Mouse (Mus musculus): ENCODE results near the gene Serpina3j. TPM values are rescaled to one million over a fixed set of nuclear protein-coding genes. Genes with fewer than 3 reads are reported as not detected.

The Serpina3j gene
- total RNA-seq, 1 experiment: not detected

DNA sequence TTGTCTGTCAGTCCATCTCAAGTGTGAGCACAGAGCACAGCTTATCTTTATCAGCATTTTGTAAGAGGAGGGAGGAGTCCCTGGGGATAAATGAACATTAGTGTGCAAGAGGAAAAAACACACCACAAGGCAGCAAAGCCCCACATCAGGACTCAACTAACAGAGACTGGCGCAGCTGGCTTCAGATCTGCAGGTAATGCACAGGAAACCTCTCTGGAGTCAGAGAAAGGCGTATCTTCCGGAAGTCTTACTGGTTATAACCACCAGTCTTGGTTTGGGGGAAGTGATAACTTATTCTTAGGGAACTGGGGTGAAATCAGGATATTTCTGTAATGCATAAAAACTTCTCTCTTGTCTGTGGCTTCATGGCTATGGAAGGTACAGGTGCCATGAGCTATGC lies 41.7 kb downstream of the Serpina3j start:
- in situ Hi-C loops (cut with MboI; ENCODE audit: low sequenced_read_pairs in 2 of 2, unreplicated experiment in 2 of 2): no loop called here
- no peaks in the 10 kb centered on the region for H3K36me3 ChIP-seq (ENCODE audit: control insufficient read depth, insufficient read depth, low read length, poor library complexity, severe bottlenecking)
- no peak overlapping the region for H3K27ac ChIP-seq (ENCODE audit: insufficient read depth, low read depth, low read length, poor library complexity, severe bottlenecking)
- H3K9ac ChIP-seq (ENCODE audit: insufficient read depth, low read depth, low read length, poor library complexity, severe bottlenecking): no peak overlapping the region
- H3K9me3 ChIP-seq (ENCODE audit: control insufficient read depth, insufficient read depth, low read depth, low read length): no peaks in the 10 kb centered on the region
- DNase-seq (ENCODE audit: low read depth, low spot score): no peak
- H3K4me1 ChIP-seq (ENCODE audit: control insufficient read depth in 2 of 2, insufficient read depth in 2 of 2, low read length in 2 of 2, poor library complexity in 1 of 2): no peaks in the 10 kb centered on the region
- no peak overlapping the region for H3K4me3 ChIP-seq (ENCODE audit: insufficient read depth in 1 of 2, low read depth in 1 of 2, low read length in 2 of 2, poor library complexity in 1 of 2, severe bottlenecking in 1 of 2)
- TF ChIP-seq HCFC1 (IDR thresholded peaks at IDR 0.05; ENCODE audit: borderline replicate concordance, insufficient read depth, low read length) (no peak), MAFK (IDR thresholded peaks at IDR 0.05; ENCODE audit: insufficient read depth, low read depth, low read length) (no peak), CHD2 (IDR thresholded peaks at IDR 0.05; ENCODE audit: low read depth, low read length) (no peak), ZC3H11A (IDR thresholded peaks at IDR 0.05; ENCODE audit: borderline replicate concordance, low read depth, low read length) (no peak), ZNF384 (IDR thresholded peaks at IDR 0.05; ENCODE audit: low read depth, low read length) (no peak)

DNA sequence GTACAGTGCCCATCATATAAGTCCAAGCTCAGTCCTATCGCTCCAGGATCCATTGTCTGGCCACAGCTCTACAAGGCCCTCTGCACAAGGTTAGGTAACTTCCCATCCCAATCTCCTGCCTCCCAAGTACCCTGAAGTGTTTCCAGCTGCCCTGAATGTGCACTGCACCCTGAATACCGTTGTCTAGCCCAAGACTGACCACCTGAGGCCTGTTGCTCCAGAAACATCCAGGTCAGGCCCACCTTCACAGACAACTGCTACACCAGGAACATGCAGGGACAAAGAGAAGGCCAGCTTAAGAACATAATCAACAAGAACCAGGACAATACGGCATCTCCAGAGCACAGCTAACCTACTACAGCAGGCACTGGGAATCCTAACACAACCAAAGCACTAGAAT lies 55.6 kb downstream of the Serpina3j start:
- Histone ChIP-seq H3K4me1 (ENCODE audit: control insufficient read depth in 2 of 2, insufficient read depth in 2 of 2, low read length in 2 of 2, poor library complexity in 1 of 2) (no peaks in the 10 kb centered on the region), H3K36me3 (ENCODE audit: control insufficient read depth, insufficient read depth, low read length, poor library complexity, severe bottlenecking) (no peaks in the 10 kb centered on the region), H3K9me3 (ENCODE audit: control insufficient read depth, insufficient read depth, low read depth, low read length) (no peaks in the 10 kb centered on the region), H3K4me3 (ENCODE audit: insufficient read depth in 1 of 2, low read depth in 1 of 2, low read length in 2 of 2, poor library complexity in 1 of 2, severe bottlenecking in 1 of 2) (no peak overlapping the region), H3K9ac (ENCODE audit: insufficient read depth, low read depth, low read length, poor library complexity, severe bottlenecking) (no peak overlapping the region), H3K27ac (ENCODE audit: insufficient read depth, low read depth, low read length, poor library complexity, severe bottlenecking) (no peak overlapping the region)
- no peak for DNase-seq (ENCODE audit: low read depth, low spot score)
- in situ Hi-C loops (cut with MboI; ENCODE audit: low sequenced_read_pairs in 2 of 2, unreplicated experiment in 2 of 2): no loop called here
- no peak for TF ChIP-seq CHD2 (IDR thresholded peaks at IDR 0.05; ENCODE audit: low read depth, low read length)
- no peak for TF ChIP-seq ZC3H11A (IDR thresholded peaks at IDR 0.05; ENCODE audit: borderline replicate concordance, low read depth, low read length)
- TF ChIP-seq HCFC1 (IDR thresholded peaks at IDR 0.05; ENCODE audit: borderline replicate concordance, insufficient read depth, low read length): no peak
- TF ChIP-seq ZNF384 (IDR thresholded peaks at IDR 0.05; ENCODE audit: low read depth, low read length): no peak
- TF ChIP-seq MAFK (IDR thresholded peaks at IDR 0.05; ENCODE audit: insufficient read depth, low read depth, low read length): no peak

Other genes with a start within 250 kb of the Serpina3j start
- gene Serpina5, start 213.4 kb upstream of the Serpina3j start, total RNA-seq (2012; rRNA removed): not detected in 2 replicates
- not detected in 2 replicates for gene Serpina3a, start 201.8 kb upstream of the Serpina3j start, total RNA-seq (2012; rRNA removed)
- not detected in 2 replicates for gene Serpina3b, start 186.6 kb upstream of the Serpina3j start, total RNA-seq (2012; rRNA removed)
- not detected in 2 replicates for gene Serpina3c, start 160.7 kb upstream of the Serpina3j start, total RNA-seq (2012; rRNA removed)
- not detected in 2 replicates for gene Serpina3f, start 100.0 kb upstream of the Serpina3j start, total RNA-seq (2012; rRNA removed)
- 0.27 TPM in 1 of 2 replicates, not detected in the other for gene Serpina3g, start 78.3 kb upstream of the Serpina3j start, total RNA-seq (2012; rRNA removed)
- 1.4 and 2.4 TPM in 2 replicates for gene Serpina3i, start 51.4 kb upstream of the Serpina3j start, total RNA-seq (2012; rRNA removed)
- gene Serpina3k, start 23.9 kb downstream of the Serpina3j start, total RNA-seq (2012; rRNA removed): 0.27 TPM in 1 of 2 replicates, not detected in the other
- gene Serpina3m, start 23.9 kb downstream of the Serpina3j start, total RNA-seq (2012; rRNA removed): 0.42 and 5.5 TPM in 2 replicates
- 0.16 and 0.58 TPM in 2 replicates for gene Serpina3n, start 92.2 kb downstream of the Serpina3j start, total RNA-seq (2012; rRNA removed)
- gene Gsc, start 158.8 kb downstream of the Serpina3j start, total RNA-seq (2012; rRNA removed): 0.48 and 0.54 TPM in 2 replicates